Mouse (Mus musculus) c-Kit-positive CD71-negative TER-119-negative erythroid progenitor cells, embryonic 14.5 days (primary cell): ENCODE measurements around the gene Lsm2.
"Not testable (repeated sequence)": the region's sequence is repeated elsewhere in the genome, so short reads cannot be mapped to it uniquely, and the experiment has no call there.

Experiments
- DNase-seq: peaks from one replicate; pipeline ENCODE4 v3.0.0-alpha.2; 2013; ENCODE audit warnings: low read depth

The Lsm2 gene

GRCm38 (mm10) chr17:35031272-35031671 is 49.6 kb downstream of the Lsm2 start:
- DNase-seq: no peak

- DNase-seq: no peak
These were observed 50.2 kb downstream of the Lsm2 start for GRCm38 (mm10) chr17:35031880-35032279.

- DNase-seq: no peak
These were observed 50.7 kb downstream of the Lsm2 start for GRCm38 (mm10) chr17:35032323-35032870.

DNA sequence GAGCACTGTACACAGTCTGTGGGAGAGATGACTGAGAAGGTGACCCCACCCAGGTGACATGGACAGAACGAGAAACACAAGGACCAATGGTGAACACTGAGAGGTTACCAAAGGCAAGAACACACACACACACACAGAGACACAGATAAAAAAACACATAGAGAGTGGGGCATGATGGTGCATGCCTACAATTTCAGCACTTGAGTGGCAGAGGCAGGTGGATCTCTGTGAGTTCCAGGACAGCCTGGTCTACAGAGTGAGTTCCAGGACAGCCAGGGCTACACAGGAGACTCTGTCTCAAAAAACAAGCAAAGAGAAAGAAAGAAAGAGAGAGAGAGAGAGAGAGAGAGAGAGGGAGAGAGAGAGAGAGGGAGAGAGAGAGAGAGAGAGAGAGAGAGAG is 52.0 kb downstream of the Lsm2 start:
- DNase-seq: not testable (repeated sequence)

- no peak for DNase-seq
These were observed 53.2 kb downstream of the Lsm2 start for GRCm38 (mm10) chr17:35034896-35035295.
